Mouse (Mus musculus) heart, embryonic 15.5 days (tissue): ENCODE measurements around the gene Rasd1. TPM values are rescaled to one million over a fixed set of nuclear protein-coding genes. Genes with fewer than 3 reads are reported as not detected.
"Not testable (repeated sequence)": the region's sequence is repeated elsewhere in the genome, so short reads cannot be mapped to it uniquely, and the experiment has no call there.

ENCODE experiments used
- ATAC-seq: fragments of 200-750 bp; cut with Nextera tagmentation; replicated peaks from 2 replicates; pipeline ENCODE4 v1.8.0; 2017; ENCODE audit warnings: low read depth, moderate TSS enrichment; ENCODE audit not compliant: insufficient number of reproducible peaks, insufficient read depth, low FRiP score
- H3K27ac ChIP-seq: fragments of 300-500 bp; sonication (generic); 2 replicates; pipeline ENCODE4 v1.5.1; 2015; ENCODE audit warnings: mild to moderate bottlenecking, inconsistent platforms
- H3K27me3 ChIP-seq: fragments of 300-500 bp; sonication (generic); 2 replicates; pipeline ENCODE4 v1.6.1; 2015; ENCODE audit warnings: inconsistent platforms
- H3K36me3 ChIP-seq: fragments of 300-500 bp; sonication (generic); 2 replicates; pipeline ENCODE4 v1.6.1; 2015; ENCODE audit warnings: mild to moderate bottlenecking, inconsistent platforms
- H3K4me1 ChIP-seq: fragments of 300-500 bp; sonication (generic); replicated peaks from 2 replicates; pipeline ENCODE4 v1.6.1; 2015; ENCODE audit warnings: inconsistent platforms
- H3K4me2 ChIP-seq: fragments of 300-500 bp; sonication (generic); 2 replicates; pipeline ENCODE4 v1.6.1; 2015; ENCODE audit warnings: inconsistent platforms, mild to moderate bottlenecking, moderate library complexity
- H3K4me3 ChIP-seq: fragments of 300-500 bp; sonication (generic); 2 replicates; pipeline ENCODE4 v1.5.1; 2015; ENCODE audit warnings: mild to moderate bottlenecking, inconsistent platforms
- H3K9ac ChIP-seq: fragments of 300-500 bp; sonication (generic); 2 replicates; pipeline ENCODE4 v1.6.1; 2015; ENCODE audit warnings: mild to moderate bottlenecking, inconsistent platforms
- H3K9me3 ChIP-seq: fragments of 300-500 bp; sonication (generic); replicated peaks from 2 replicates; pipeline ENCODE4 v1.6.1; 2016; ENCODE audit warnings: inconsistent platforms
- WGBS: fragments of 180-500 bp; shearing (Covaris S2); methylation state at CpG from one replicate; pipeline ENCODE4 v1.1.7; 2015; ENCODE audit warnings: mixed read lengths; 5-methylcytosine and 5-hydroxymethylcytosine counted together
- polyA plus RNA-seq: library from polyadenylated mRNA; unstranded; fragments of >200 nt; fragmentation: Nextera tagmentation; extraction: Ambion mirVana; gene quantifications from 2 replicates; pipeline ENCODE4 v1.2.1, GENCODE M21; 2015

Rasd1 gene
- polyA plus RNA-seq, 1 experiment from 2014 or later: 7.7 TPM

DNA sequence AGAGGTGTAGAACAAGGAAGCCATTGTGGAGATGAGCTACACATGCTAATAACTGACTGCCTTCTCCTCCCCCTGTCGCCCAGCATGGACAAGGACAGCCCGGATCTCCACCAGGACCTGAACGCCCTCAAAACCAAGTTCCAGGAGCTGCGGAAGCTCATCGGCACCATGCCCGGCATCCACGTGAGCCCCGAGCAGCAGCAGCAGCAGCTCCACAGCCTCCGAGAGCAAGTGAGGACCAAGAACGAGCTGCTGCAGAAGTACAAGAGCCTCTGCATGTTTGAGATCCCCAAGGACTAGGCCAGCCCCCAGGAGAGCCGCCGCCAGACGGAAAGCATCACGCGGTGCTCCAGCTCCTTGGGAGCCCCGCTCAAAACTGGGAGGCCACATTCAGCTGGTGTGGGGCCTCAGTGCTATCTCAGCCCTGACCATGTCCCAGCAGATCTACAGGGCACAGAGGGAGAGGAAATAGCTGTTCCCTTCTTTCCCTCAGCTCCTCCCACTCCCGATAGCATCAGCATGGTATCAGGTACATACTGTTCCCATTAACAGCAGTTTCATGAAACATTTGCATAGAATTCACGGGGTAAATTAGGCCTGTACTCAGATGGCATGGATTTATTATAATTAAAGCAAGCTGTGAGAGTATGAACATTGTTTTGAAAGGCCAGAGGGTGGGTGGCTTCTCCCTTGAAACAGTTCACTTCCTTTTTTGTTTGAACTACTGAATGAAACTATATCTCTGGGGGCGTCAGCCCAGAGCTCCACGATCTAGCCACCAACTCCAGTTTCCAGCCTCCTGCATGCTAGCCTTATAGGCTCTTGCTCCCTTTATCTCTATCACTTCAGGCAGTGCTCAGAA lies 4.0 kb downstream of the Rasd1 start:
- Histone ChIP-seq H3K36me3 (peaks cover 4% of the 10 kb centered on the region; the same call in 1 of the 2 replicates), H3K9me3 (no peaks in the 10 kb centered on the region), H3K9ac (no peak overlapping the region), H3K27ac (peak overlapping the region; percentile 92), H3K4me2 (peak overlapping the region; percentile 34), H3K27me3 (no peaks in the 10 kb centered on the region), H3K4me3 (no peak overlapping the region), H3K4me1 (peaks cover 63% of the 10 kb centered on the region)
- 53% methylated on average over 20 of the region's 20 CpGs for WGBS
- ATAC-seq: no peak

DNA sequence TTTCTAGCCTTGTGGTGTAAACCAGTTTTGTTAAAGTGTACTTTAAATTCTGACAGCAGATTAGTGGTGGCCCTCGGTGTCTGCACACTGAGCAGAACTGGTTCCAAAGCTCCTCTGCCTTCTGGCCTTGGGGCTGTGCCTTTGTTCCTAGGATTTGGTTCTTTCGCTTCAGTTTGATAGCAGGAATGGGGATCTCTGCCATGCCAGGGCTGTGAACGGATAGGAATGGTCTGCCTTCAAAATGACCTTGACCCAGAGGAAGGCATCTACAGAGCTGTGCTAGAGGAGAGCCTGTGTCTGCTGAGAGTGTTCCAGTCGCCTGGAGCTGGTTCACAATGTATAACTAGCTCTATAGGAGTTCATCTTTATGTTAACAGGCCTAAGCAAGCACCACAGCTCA lies 5.3 kb downstream of the Rasd1 start:
- Histone ChIP-seq H3K4me1 (peaks cover 57% of the 10 kb centered on the region), H3K36me3 (peaks cover 4% of the 10 kb centered on the region; the same call in 1 of the 2 replicates), H3K27me3 (no peaks in the 10 kb centered on the region), H3K9me3 (no peaks in the 10 kb centered on the region), H3K9ac (peak overlapping the region; percentile 11; the same call in 1 of the 2 replicates), H3K27ac (peak overlapping the region; percentile 92), H3K4me2 (no peak overlapping the region), H3K4me3 (no peak overlapping the region)
- WGBS: 47% methylated on average over 4 of the region's 4 CpGs
- no peak for ATAC-seq

DNA sequence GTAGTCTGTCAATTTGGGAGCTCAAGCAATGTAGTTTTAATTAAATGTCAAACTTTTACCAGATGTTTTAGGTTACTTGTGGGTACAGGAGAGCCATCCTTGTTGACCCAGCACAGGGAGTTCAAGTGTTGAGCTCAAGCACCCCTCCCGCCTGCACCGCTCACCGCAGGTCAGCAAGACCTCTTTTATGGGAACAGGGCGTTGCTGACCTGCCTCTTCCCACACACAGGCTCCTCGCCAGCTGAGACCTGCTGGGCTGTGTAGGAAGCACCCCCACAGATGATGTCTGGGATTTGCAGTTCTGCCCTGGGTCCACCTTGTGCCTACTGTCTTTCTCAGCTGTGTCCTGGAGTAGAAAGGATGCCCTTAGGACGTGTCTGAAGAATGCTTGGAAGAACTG lies 8.0 kb downstream of the Rasd1 start:
- Histone ChIP-seq H3K27ac (no peak overlapping the region), H3K36me3 (peaks cover 4% of the 10 kb centered on the region; the same call in 1 of the 2 replicates), H3K9ac (no peak overlapping the region), H3K9me3 (no peaks in the 10 kb centered on the region), H3K4me1 (peaks cover 32% of the 10 kb centered on the region), H3K27me3 (no peaks in the 10 kb centered on the region), H3K4me3 (no peak overlapping the region), H3K4me2 (no peak overlapping the region)
- no peak for ATAC-seq
- 73% methylated on average over 6 of the region's 6 CpGs for WGBS

DNA sequence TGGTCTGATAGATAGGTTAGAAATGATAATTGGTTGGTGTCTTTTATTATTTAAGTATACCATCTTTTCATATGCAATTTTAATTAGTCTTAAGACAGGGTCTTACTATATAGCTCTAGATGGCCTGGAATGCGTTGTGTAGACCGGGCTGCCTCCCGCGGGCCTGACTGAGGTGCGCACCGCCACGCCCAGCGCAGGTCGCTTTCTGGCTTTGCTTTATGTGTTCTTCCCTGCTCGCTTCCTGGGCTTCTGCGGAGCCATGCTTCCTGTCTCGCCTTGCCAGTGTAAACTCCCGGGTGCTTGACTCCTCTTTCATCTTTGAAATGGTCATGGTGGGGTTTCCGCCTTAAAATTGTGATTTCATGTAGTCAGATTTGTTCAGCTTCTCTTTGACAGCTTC lies 11.9 kb downstream of the Rasd1 start:
- H3K9me3 ChIP-seq: no peaks in the 10 kb centered on the region
- no peaks in the 10 kb centered on the region for H3K27me3 ChIP-seq
- no peak overlapping the region for H3K27ac ChIP-seq
- H3K36me3 ChIP-seq: no peaks in the 10 kb centered on the region
- H3K4me2 ChIP-seq: no peak overlapping the region
- no peak overlapping the region for H3K9ac ChIP-seq
- H3K4me3 ChIP-seq: no peak overlapping the region
- ATAC-seq: no peak
- peaks cover 13% of the 10 kb centered on the region for H3K4me1 ChIP-seq
- 87% methylated on average over 14 of the region's 14 CpGs for WGBS

DNA sequence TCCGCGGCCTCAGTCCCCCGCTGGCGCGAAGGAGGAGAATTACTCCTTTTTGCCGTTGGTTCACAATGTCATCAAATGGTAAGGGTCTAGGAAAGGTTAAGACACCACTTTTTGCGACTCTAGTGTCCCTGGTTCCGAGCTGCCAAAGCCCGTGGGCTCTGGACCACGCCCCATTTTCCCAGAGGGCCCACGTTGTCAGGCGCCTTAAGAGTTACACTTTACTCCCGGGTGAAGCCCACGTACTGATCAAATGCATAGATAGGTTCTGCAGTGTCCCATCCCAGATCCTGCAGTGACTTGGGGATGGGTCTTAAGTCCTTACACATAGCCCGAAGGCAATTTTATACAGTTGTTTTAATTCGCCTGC lies 16.4 kb downstream of the Rasd1 start:
- Histone ChIP-seq H3K9me3 (no peaks in the 10 kb centered on the region), H3K4me2 (peak overlapping the region; percentile 79), H3K9ac (peak overlapping the region; percentile 97), H3K27me3 (no peaks in the 10 kb centered on the region), H3K4me1 (peaks cover 22% of the 10 kb centered on the region), H3K36me3 (no peaks in the 10 kb centered on the region), H3K4me3 (peak overlapping the region; percentile 74), H3K27ac (peak overlapping the region; percentile 78)
- ATAC-seq: 0 out of 2 replicates have a peak, but pooled peaks have one; percentile 45
- 2% methylated on average over 16 of the region's 16 CpGs for WGBS

DNA sequence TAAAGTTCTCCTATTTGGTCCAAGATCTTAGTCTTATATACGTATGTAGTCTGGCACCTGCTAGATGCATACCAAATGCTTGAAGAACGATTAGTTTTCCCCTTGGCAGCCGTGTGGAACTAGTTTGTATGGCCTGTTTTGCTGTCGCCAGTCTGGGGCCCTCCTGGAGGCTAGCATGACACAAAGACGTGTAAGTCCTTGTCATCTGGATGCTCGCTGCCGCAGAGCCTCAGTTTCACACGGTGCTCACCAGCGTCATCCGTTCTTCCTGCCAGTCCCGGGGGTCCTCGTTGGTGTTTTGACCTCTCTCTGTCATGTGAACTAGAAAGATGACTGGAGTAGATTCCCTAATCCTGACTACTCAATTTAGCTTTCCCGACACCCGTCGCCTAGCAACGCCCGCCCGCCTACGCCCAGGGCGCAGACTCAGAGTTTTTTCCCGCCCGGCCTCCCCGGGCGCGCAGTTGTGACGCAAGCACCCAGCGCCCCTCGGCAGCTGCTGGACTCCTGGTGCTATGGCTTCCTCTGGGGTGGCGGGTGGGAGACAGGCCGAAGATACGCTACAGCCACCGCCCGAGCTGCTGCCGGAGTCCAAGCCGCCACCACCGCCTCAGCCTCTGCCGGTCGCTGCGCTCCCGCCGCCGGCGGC lies 16.9 kb downstream of the Rasd1 start, which contains the start of gene Med9:
TSS of gene Med9 (plus strand) at position 455 of the 649 bp plus-strand sequence.
- Histone ChIP-seq H3K36me3 (no peaks in the 10 kb centered on the region), H3K9ac (peak within 1 kb of the TSS; percentile 97), H3K4me2 (peak within 1 kb of the TSS; percentile 79), H3K27ac (peak within 1 kb of the TSS; percentile 78), H3K4me1 (peaks cover 22% of the 10 kb centered on the region), H3K27me3 (no peaks in the 10 kb centered on the region), H3K4me3 (peak within 1 kb of the TSS; percentile 74), H3K9me3 (no peaks in the 10 kb centered on the region)
- under 1% methylated on average over 42 of the region's 43 CpGs for WGBS
- ATAC-seq: peak; percentile 95

DNA sequence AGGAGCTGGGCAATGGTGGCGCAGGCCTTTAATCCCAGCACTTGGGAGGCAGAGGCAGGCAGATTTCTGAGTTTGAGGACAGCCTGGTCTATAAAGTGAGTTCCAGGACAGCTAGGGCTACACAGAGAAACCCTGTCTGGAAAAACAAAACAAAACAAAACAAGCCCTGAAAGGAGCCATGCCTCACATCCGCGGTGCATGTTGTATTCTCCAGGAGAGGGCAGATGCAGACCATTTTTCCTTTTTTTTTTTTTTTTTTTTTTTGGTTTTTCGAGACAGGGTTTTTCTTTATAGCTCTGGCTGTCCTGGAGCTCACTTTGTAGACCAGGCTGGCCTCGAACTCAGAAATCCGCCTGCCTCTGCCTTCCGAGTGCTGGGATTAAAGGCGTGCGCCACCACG lies 19.9 kb downstream of the Rasd1 start:
- not testable (repeated sequence) for H3K4me3 ChIP-seq, H3K36me3 ChIP-seq, H3K27me3 ChIP-seq, ATAC-seq, H3K27ac ChIP-seq, H3K9me3 ChIP-seq, H3K4me2 ChIP-seq, H3K9ac ChIP-seq
- WGBS: 84% methylated on average over 10 of the region's 10 CpGs
- H3K4me1 ChIP-seq: peaks cover 24% of the 10 kb centered on the region

DNA sequence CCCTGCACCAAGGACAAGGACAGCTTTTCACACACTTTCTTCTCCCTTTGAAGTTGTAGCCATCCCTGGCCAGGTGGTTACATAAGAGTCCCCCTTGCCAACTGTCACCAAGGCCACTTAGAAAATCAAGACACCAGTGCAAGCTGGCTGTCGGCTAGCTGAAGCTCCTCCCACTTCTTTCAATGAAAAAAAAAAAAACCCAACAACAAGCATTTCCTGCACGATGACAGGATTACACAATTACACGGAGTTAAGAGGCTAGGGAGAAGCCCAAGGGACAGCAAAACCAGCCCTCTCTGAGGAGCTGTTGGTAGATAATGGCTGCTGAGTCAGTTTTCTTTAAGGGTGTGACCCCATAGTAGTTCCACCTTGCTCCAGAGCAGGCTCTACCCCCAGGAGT lies 23.4 kb downstream of the Rasd1 start:
- no peak overlapping the region for H3K4me3 ChIP-seq
- WGBS: 13% methylated on average over 3 of the region's 3 CpGs
- H3K36me3 ChIP-seq: no peaks in the 10 kb centered on the region
- peaks cover 4% of the 10 kb centered on the region for H3K4me1 ChIP-seq
- no peak overlapping the region for H3K9ac ChIP-seq
- no peaks in the 10 kb centered on the region for H3K9me3 ChIP-seq
- H3K27ac ChIP-seq: no peak overlapping the region
- ATAC-seq: no peak
- H3K27me3 ChIP-seq: no peaks in the 10 kb centered on the region
- H3K4me2 ChIP-seq: no peak overlapping the region

DNA sequence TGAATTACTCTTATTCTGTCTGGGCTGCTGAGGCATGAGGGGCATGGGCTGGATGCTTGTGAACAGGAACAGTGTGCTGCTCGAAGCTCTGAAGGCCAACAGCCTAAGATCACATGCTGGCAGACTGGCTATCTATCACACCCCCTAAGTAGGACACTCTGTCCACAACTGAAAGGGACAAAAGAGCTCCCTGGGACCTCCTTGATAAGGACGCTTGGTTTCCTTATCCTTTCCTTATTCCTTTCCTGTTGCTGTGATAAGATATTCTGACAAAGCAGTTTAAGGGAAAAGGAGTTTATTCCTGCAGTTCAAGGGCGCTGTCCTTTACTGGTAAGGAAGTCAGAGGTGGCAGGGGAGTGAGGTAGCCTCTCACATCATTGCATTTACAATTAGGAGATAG lies 24.1 kb downstream of the Rasd1 start:
- Histone ChIP-seq H3K36me3 (no peaks in the 10 kb centered on the region), H3K4me3 (no peak overlapping the region), H3K4me2 (no peak overlapping the region), H3K9me3 (no peaks in the 10 kb centered on the region), H3K27ac (no peak overlapping the region), H3K9ac (no peak overlapping the region), H3K27me3 (no peaks in the 10 kb centered on the region), H3K4me1 (peaks cover 4% of the 10 kb centered on the region)
- ATAC-seq: no peak
- 47% methylated on average over 3 of the region's 3 CpGs for WGBS

DNA sequence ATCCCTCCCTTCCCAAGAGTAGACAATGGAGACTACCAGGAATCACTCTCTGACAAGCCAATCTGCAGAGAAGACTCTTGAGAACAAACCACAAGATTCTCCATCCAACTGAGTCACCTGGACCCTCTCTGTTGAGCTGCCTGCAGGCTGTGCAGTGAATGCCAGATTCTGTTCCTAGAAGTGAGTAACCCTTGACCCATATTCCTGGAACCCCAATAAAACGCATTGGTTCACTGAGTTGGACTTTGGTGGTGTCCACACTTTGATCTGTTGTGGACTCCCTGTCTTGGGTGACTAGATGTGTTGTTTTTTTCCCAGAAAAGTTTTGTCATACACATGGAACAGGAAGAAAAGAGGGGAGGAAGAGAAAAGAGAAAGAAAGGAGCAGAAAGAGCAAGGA lies 24.9 kb downstream of the Rasd1 start:
- no peak overlapping the region for H3K9ac ChIP-seq
- no peak overlapping the region for H3K4me3 ChIP-seq
- no peaks in the 10 kb centered on the region for H3K9me3 ChIP-seq
- no peak for ATAC-seq
- H3K27me3 ChIP-seq: no peaks in the 10 kb centered on the region
- H3K4me1 ChIP-seq: peaks cover 4% of the 10 kb centered on the region
- no peak overlapping the region for H3K27ac ChIP-seq
- no peak overlapping the region for H3K4me2 ChIP-seq
- 74% methylated on average over 1 of the region's 1 CpGs for WGBS
- H3K36me3 ChIP-seq: no peaks in the 10 kb centered on the region

DNA sequence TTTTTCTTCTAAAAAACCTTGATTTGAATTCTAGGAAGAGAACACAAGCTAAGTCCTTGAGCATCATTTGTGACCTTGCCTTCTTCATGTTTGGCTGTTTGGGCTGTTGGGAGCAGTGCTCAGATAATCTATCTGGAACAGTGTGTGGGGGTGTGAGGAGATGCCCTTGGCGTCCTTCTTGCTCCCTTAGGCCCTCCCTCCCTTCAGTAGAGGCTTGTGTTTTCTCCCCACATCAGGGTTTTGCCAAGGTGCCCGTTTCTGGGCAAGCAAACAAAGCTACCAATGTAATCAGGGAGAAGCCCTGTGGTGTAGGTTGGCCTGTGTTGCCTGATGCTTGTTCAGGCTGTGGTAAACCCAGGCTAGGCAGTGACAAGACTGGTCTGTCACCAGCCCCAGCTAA lies 27.1 kb downstream of the Rasd1 start:
- Histone ChIP-seq H3K4me2 (no peak overlapping the region), H3K9me3 (no peaks in the 10 kb centered on the region), H3K27me3 (no peaks in the 10 kb centered on the region), H3K36me3 (no peaks in the 10 kb centered on the region), H3K4me3 (no peak overlapping the region), H3K9ac (no peak overlapping the region), H3K4me1 (peaks cover 14% of the 10 kb centered on the region), H3K27ac (no peak overlapping the region)
- no peak for ATAC-seq
- WGBS: 41% methylated on average over 2 of the region's 2 CpGs
